Mouse (Mus musculus): ENCODE measurements around the gene Coq4. TPM values are rescaled to one million over a fixed set of nuclear protein-coding genes. Genes with fewer than 3 reads are reported as not detected.

The Coq4 gene
- polyA plus RNA-seq, 1 experiment from 2014 or later, result 31.6 TPM

DNA sequence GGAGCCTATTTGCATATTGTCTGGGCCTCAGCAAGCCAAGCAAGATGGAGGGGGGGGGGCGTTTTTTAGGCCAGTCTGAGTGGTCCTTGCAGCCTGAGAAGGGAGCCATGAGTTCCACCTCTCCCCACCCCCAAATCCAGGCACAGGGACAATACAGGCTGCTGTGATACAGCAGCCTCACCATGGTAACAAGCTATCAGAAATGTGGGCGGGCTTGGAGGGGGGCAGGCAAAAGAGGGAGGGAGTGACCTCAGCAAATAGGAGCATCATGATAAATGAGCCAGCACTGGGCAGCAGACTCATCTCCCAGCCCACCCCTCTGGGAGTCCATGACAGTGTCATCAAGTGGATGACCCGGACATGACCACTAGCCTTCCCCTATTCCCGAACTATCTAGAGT is 52.2 kb downstream of the Coq4 start:
- Histone ChIP-seq H3K9me3 (no peaks in the 10 kb centered on the region), H3K9ac (replicated peaks) (no peak overlapping the region), H3K4me1 (0 out of 2 replicates have a peak, but pooled peaks cover 3% of the 10 kb centered on the region), H3K36me3 (peaks cover 19% of the 10 kb centered on the region), H3K4me3 (no peak overlapping the region), H3K27me3 (peaks cover 11% of the 10 kb centered on the region), H3K27ac (replicated peaks) (no peak overlapping the region), H3K4me2 (replicated peaks) (no peak overlapping the region)
- WGBS, result 51% methylated on average over 4 of the region's 4 CpGs
- 0 out of 2 replicates have a peak, but pooled peaks have one; percentile 19 for ATAC-seq (replicated peaks)

GRCm38 (mm10) chr2:29843231-29844105 is 56.2 kb downstream of the Coq4 start:
- Histone ChIP-seq H3K27me3 (peaks cover 35% of the 10 kb centered on the region), H3K4me2 (replicated peaks) (no peak overlapping the region), H3K9ac (replicated peaks) (no peak overlapping the region), H3K9me3 (no peaks in the 10 kb centered on the region), H3K4me3 (no peak overlapping the region), H3K4me1 (peaks cover 13% of the 10 kb centered on the region), H3K27ac (replicated peaks) (no peak overlapping the region), H3K36me3 (peaks cover 19% of the 10 kb centered on the region)
- 61% methylated on average over 9 of the region's 9 CpGs for WGBS
- ATAC-seq (replicated peaks), result no peak

GRCm38 (mm10) chr2:29844115-29844514 is 56.8 kb downstream of the Coq4 start:
- no peak overlapping the region for H3K4me2 ChIP-seq (replicated peaks)
- H3K4me3 ChIP-seq, result no peak overlapping the region
- H3K9me3 ChIP-seq, result no peaks in the 10 kb centered on the region
- H3K27me3 ChIP-seq, result peaks cover 41% of the 10 kb centered on the region
- H3K9ac ChIP-seq (replicated peaks), result no peak overlapping the region
- 60% methylated on average over 2 of the region's 2 CpGs for WGBS
- no peak overlapping the region for H3K27ac ChIP-seq (replicated peaks)
- H3K36me3 ChIP-seq, result peaks cover 19% of the 10 kb centered on the region
- no peak for ATAC-seq (replicated peaks)
- peaks cover 13% of the 10 kb centered on the region for H3K4me1 ChIP-seq

DNA sequence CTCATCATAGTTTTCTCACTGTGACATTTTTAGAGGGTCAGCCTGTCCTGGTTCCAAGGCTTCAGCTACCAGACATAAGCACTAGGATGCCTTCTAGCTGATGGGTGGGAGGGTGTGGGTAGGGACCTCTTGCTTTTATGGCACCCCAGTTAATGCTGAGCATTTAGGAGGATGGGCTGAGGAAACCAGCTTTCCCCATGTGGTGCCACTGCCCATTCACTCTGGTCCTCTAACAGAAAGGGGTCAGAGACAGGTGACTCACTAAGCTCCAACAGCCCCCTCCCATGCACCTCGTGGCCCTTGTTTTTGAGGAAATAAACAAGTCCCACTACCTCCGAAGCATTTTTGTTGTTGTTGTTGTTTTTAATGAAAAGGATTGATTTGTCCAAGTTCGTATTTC is 57.4 kb downstream of the Coq4 start:
- Histone ChIP-seq H3K4me3 (no peak overlapping the region), H3K9ac (replicated peaks) (no peak overlapping the region), H3K4me2 (replicated peaks) (no peak overlapping the region), H3K4me1 (peaks cover 13% of the 10 kb centered on the region), H3K36me3 (peaks cover 19% of the 10 kb centered on the region), H3K27ac (replicated peaks) (no peak overlapping the region), H3K9me3 (no peaks in the 10 kb centered on the region), H3K27me3 (peaks cover 42% of the 10 kb centered on the region)
- no peak for ATAC-seq (replicated peaks)
- WGBS, result 15% methylated on average over 3 of the region's 3 CpGs

- no peak for ATAC-seq (replicated peaks)
Measured at GRCm38 (mm10) chr2:29845636-29846035, 58.3 kb downstream of the Coq4 start.

DNA sequence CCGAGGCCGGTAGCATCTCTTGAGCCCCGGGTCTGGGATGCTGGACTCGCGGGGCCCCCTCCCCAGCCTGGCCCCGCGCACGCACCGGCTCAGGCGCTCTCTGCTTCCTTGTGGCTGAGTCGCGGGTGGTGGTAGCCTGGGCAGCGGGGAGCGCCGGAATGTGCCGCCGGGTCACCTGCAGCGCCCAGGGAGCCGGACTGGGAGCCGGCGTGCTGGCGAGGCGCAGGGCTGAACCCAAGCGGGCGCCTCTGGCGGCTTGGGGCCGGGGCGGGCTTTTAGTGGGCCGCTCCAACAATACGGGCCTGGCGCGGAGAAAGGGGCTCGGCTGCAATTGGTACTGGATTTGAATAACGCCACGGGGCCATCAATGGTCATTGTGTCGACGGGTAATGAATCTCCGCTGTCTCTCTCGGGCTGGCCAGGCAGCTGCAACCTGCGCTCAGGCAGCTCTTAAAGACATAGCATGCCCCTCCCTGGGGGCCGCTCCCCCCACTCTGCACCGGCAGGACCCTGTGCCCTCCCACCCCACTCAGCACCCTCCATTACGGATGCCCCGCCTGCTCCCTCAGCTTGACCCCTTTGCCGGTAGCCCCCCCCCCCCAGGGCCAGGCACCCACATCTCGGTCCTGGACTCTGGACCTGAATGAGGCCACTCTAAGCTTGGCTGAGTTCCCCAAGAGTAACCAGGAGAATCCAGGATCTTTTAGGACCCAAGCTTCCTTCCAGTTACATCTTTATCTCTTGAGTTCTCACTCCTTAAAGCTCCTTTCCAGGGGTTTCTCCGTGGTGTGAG is 59.0 kb downstream of the Coq4 start:
- peaks cover 13% of the 10 kb centered on the region for H3K4me1 ChIP-seq
- no peak overlapping the region for H3K27ac ChIP-seq (replicated peaks)
- peaks cover 19% of the 10 kb centered on the region for H3K36me3 ChIP-seq
- no peaks in the 10 kb centered on the region for H3K9me3 ChIP-seq
- 1% methylated on average over 42 of the region's 47 CpGs for WGBS
- H3K4me2 ChIP-seq (replicated peaks), result peak overlapping the region; percentile 49
- peaks cover 42% of the 10 kb centered on the region for H3K27me3 ChIP-seq
- H3K9ac ChIP-seq (replicated peaks), result peak overlapping the region; percentile 22
- ATAC-seq (replicated peaks), result 0 out of 2 replicates have a peak, but pooled peaks have one; percentile 46
- peak overlapping the region; percentile 35 for H3K4me3 ChIP-seq

More at GRCm38 (mm10) chr2:29845636-29846035, 58.3 kb downstream of the Coq4 start:
- Histone ChIP-seq H3K4me3 (peak overlapping the region; percentile 35), H3K27ac (replicated peaks) (no peak overlapping the region), H3K4me1 (peaks cover 13% of the 10 kb centered on the region), H3K9ac (replicated peaks) (peak overlapping the region; percentile 22), H3K4me2 (replicated peaks) (peak overlapping the region; percentile 49), H3K9me3 (no peaks in the 10 kb centered on the region), H3K27me3 (peaks cover 42% of the 10 kb centered on the region), H3K36me3 (peaks cover 19% of the 10 kb centered on the region)
- 5% methylated on average over 25 of the region's 25 CpGs for WGBS

DNA sequence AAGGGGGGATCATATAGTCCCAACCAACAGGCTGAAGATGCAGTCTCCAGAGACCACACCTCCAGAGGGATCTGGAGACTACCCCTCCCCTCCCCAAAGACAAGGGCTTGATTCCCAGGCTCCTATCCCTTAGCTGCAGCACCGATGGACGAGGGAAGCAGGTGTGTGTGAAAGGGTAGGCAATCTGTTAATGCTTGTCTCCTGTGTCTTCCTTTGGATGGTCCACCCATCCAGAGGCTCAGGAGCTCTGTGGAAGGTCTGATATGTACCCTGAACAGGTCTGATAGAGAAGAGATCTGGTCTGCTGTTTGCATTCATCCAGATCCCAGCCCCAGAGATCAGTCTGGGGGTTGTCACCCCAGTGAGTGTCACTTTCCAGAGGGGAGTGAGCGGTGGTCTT is 59.6 kb downstream of the Coq4 start:
- ATAC-seq (replicated peaks), result no peak
- no peak overlapping the region for H3K4me3 ChIP-seq
- peaks cover 13% of the 10 kb centered on the region for H3K4me1 ChIP-seq

More for the DNA sequence above, 59.6 kb downstream of the Coq4 start:
- Histone ChIP-seq H3K9me3 (no peaks in the 10 kb centered on the region), H3K27ac (replicated peaks) (no peak overlapping the region), H3K4me2 (replicated peaks) (no peak overlapping the region), H3K9ac (replicated peaks) (no peak overlapping the region), H3K36me3 (peaks cover 14% of the 10 kb centered on the region), H3K27me3 (peaks cover 42% of the 10 kb centered on the region)
- WGBS, result 33% methylated on average over 3 of the region's 3 CpGs

Small RNAs within 50 kb of the gene (microRNA-seq; reads per million reads assigned to microRNA genes)
- gene Mir219a-2 (not detected), gene Mir219b (not detected)

Other genes starting within 250 kb of the Coq4 start
- 22.3 and 27.0 TPM in 2 replicates for gene Rapgef1, start 167.8 kb upstream of the Coq4 start, polyA plus RNA-seq (2015; fragmentation: Nextera tagmentation; extraction: Ambion mirVana)
- not detected in 2 replicates for gene Gm13420, start 35.8 kb upstream of the Coq4 start, polyA plus RNA-seq (2015; fragmentation: Nextera tagmentation; extraction: Ambion mirVana)
- gene Gm13547, start 28.2 kb upstream of the Coq4 start, polyA plus RNA-seq (2015; fragmentation: Nextera tagmentation; extraction: Ambion mirVana), result 0.79 TPM in 1 of 2 replicates, not detected in the other
- gene Trub2, start 1.0 kb downstream of the Coq4 start, polyA plus RNA-seq (2015; fragmentation: Nextera tagmentation; extraction: Ambion mirVana), result 40.6 and 41.7 TPM in 2 replicates
- 30.1 and 31.8 TPM in 2 replicates for gene Slc27a4, start 15.1 kb downstream of the Coq4 start, polyA plus RNA-seq (2015; fragmentation: Nextera tagmentation; extraction: Ambion mirVana)
- 19.2 and 21.2 TPM in 2 replicates for gene Urm1, start 32.6 kb downstream of the Coq4 start, polyA plus RNA-seq (2015; fragmentation: Nextera tagmentation; extraction: Ambion mirVana)
- 6.8 and 7.2 TPM in 2 replicates for gene Cercam, start 81.7 kb downstream of the Coq4 start, polyA plus RNA-seq (2015; fragmentation: Nextera tagmentation; extraction: Ambion mirVana)
- 67.9 and 74.8 TPM in 2 replicates for gene Odf2, start 101.7 kb downstream of the Coq4 start, polyA plus RNA-seq (2015; fragmentation: Nextera tagmentation; extraction: Ambion mirVana)
- gene Gle1, start 147.9 kb downstream of the Coq4 start, polyA plus RNA-seq (2015; fragmentation: Nextera tagmentation; extraction: Ambion mirVana), result 92.6 and 95.7 TPM in 2 replicates
- gene Sptan1, start 178.1 kb downstream of the Coq4 start, polyA plus RNA-seq (2015; fragmentation: Nextera tagmentation; extraction: Ambion mirVana), result 224 and 227 TPM in 2 replicates

All from forebrain, embryonic 15.5 days (tissue).